Mouse (Mus musculus): ENCODE data around the gene Cep295nl. TPM values are rescaled to one million over a fixed set of nuclear protein-coding genes. Genes with fewer than 3 reads are reported as not detected.
"Not testable (repeated sequence)": the region's sequence is repeated elsewhere in the genome, so short reads cannot be mapped to it uniquely, and the experiment has no call there.

The Cep295nl gene
- polyA plus RNA-seq, 1 experiment from 2014 or later, result 0.48 TPM

- Histone ChIP-seq H3K27ac (no peak overlapping the region), H3K4me3 (no peak overlapping the region), H3K36me3 (peaks cover 32% of the 10 kb centered on the region; the same call in 1 of the 2 replicates), H3K9ac (no peak overlapping the region), H3K27me3 (no peaks in the 10 kb centered on the region), H3K4me2 (replicated peaks) (no peak overlapping the region), H3K9me3 (replicated peaks) (no peaks in the 10 kb centered on the region), H3K4me1 (peaks cover 9% of the 10 kb centered on the region; the same call in 1 of the 2 replicates)
- 24% methylated on average over 7 of the region's 7 CpGs for WGBS
- ATAC-seq (ENCODE audit: low FRiP score), result no peak
These were observed 25.2 kb downstream of the Cep295nl start for GRCm38 (mm10) chr11:118317129-118317528.

- Histone ChIP-seq H3K9me3 (replicated peaks) (no peaks in the 10 kb centered on the region), H3K4me1 (peaks cover under 1% of the 10 kb centered on the region; the same call in 1 of the 2 replicates), H3K27ac (no peak overlapping the region), H3K9ac (no peak overlapping the region), H3K36me3 (peaks cover 32% of the 10 kb centered on the region; the same call in 1 of the 2 replicates), H3K27me3 (no peaks in the 10 kb centered on the region), H3K4me3 (no peak overlapping the region), H3K4me2 (replicated peaks) (no peak overlapping the region)
- 85% methylated on average over 8 of the region's 8 CpGs for WGBS
- ATAC-seq (ENCODE audit: low FRiP score), result no peak
These were observed 26.0 kb downstream of the Cep295nl start for GRCm38 (mm10) chr11:118316231-118316806.

DNA sequence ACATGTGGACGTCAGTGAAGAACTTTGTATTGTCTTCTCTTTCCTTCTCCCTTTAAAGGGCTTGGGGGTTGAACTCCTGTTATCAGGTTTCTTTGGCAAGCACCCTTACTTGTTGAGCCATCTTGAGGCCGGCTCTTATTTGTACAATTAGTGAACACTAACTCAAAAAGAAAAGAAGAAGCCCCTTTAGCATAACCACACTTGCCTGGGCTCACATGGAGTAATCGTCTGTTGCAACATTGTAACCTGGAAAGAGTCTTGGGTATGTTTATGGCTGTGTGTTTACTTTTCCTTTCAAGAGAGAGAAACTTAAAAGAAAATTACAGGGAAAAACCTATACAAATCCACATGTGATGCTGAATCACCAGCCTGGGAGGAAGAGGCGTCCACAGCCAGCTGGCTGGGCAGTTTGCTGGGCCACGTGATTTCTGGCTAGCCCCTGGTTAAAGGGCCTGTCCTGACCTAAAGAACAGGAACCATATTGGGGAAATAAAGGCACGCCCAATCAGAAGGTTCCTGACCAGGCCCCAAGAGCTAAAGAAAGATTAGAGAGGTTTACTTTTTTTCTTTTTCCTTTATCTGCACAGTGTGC lies 30.1 kb downstream of the Cep295nl start:
- H3K9me3 ChIP-seq (replicated peaks), result peaks cover 10% of the 10 kb centered on the region; the same call in 1 of the 2 replicates
- WGBS, result 86% methylated on average over 6 of the region's 6 CpGs
- H3K9ac ChIP-seq, result no peak overlapping the region
- no peak overlapping the region for H3K4me3 ChIP-seq
- no peak for ATAC-seq (ENCODE audit: low FRiP score)
- no peaks in the 10 kb centered on the region for H3K27me3 ChIP-seq
- no peak overlapping the region for H3K4me2 ChIP-seq (replicated peaks)
- H3K4me1 ChIP-seq, result no peaks in the 10 kb centered on the region
- H3K27ac ChIP-seq, result no peak overlapping the region
- H3K36me3 ChIP-seq, result peaks cover 47% of the 10 kb centered on the region

DNA sequence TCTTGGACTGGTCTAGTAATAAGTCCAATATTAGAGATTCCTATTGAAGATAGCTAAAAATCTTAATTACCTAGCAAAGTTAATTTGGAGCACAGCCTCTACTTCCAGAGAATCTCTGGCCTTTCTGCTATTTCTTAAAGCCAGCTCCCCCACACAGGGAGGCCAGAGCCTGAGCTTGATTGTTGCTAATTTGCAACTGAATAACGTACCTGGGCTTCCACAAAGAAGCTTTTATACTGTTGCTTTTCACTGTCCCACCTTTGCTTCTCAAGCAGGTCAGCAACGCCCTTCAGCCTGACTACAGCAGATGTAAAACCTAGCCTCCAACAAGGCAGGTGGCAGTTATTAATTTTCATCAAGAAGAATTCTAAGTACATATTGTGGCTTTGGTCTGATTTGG lies 34.3 kb downstream of the Cep295nl start:
- not testable (repeated sequence) for H3K27me3 ChIP-seq; H3K4me3 ChIP-seq; H3K27ac ChIP-seq; ATAC-seq (ENCODE audit: low FRiP score); H3K9ac ChIP-seq; H3K4me2 ChIP-seq (replicated peaks); H3K4me1 ChIP-seq
- Histone ChIP-seq H3K9me3 (replicated peaks) (peaks cover 10% of the 10 kb centered on the region; the same call in 1 of the 2 replicates), H3K36me3 (peaks cover 39% of the 10 kb centered on the region)
- WGBS, result 86% methylated on average over 2 of the region's 2 CpGs

GRCm38 (mm10) chr11:118303959-118304358 lies 38.3 kb downstream of the Cep295nl start:
- peaks cover 10% of the 10 kb centered on the region; the same call in 1 of the 2 replicates for H3K9me3 ChIP-seq (replicated peaks)
- not testable (repeated sequence) for H3K27ac ChIP-seq; H3K4me1 ChIP-seq; H3K4me2 ChIP-seq (replicated peaks); H3K9ac ChIP-seq; ATAC-seq (ENCODE audit: low FRiP score); H3K4me3 ChIP-seq; H3K27me3 ChIP-seq
- peaks cover 25% of the 10 kb centered on the region for H3K36me3 ChIP-seq
- WGBS, result 84% methylated on average over 4 of the region's 4 CpGs

DNA sequence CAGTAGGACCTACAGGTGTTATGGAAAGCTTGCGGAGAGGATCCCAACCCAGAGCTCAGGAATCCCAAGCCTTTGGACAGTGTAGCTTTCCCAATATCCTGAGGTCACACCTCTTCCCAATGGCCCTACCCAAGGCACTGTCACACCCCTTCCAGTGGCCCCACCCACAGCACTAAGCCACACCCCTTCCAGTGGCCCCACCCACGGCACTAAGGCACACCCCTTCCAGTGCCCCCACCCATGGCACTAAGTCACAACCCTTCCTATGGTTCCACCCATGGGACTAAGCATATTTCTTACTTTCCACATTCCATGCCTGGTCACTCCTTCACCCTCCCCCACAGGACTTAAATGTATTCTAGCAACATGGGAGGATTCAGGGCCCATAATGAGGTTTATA lies 43.5 kb downstream of the Cep295nl start:
- H3K27me3 ChIP-seq, result no peaks in the 10 kb centered on the region
- no peak overlapping the region for H3K27ac ChIP-seq
- no peak overlapping the region for H3K4me2 ChIP-seq (replicated peaks)
- H3K4me1 ChIP-seq, result 0 out of 2 replicates have a peak, but pooled peaks cover 3% of the 10 kb centered on the region
- no peak overlapping the region for H3K4me3 ChIP-seq
- 68% methylated on average over 2 of the region's 2 CpGs for WGBS
- H3K9ac ChIP-seq, result no peak overlapping the region
- no peak for ATAC-seq (ENCODE audit: low FRiP score)
- H3K9me3 ChIP-seq (replicated peaks), result no peaks in the 10 kb centered on the region
- H3K36me3 ChIP-seq, result peaks cover 14% of the 10 kb centered on the region

- Histone ChIP-seq H3K4me2 (replicated peaks) (no peak overlapping the region), H3K9me3 (replicated peaks) (no peaks in the 10 kb centered on the region), H3K9ac (no peak overlapping the region), H3K36me3 (peaks cover 6% of the 10 kb centered on the region), H3K27me3 (no peaks in the 10 kb centered on the region), H3K27ac (no peak overlapping the region), H3K4me1 (0 out of 2 replicates have a peak, but pooled peaks cover 3% of the 10 kb centered on the region), H3K4me3 (no peak overlapping the region)
- 87% methylated on average over 3 of the region's 3 CpGs for WGBS
- no peak for ATAC-seq (ENCODE audit: low FRiP score)
These were observed 44.3 kb downstream of the Cep295nl start for GRCm38 (mm10) chr11:118297967-118298366.

GRCm38 (mm10) chr11:118295026-118295425 lies 47.3 kb downstream of the Cep295nl start:
- Histone ChIP-seq H3K27ac (no peak overlapping the region), H3K36me3 (no peaks in the 10 kb centered on the region), H3K27me3 (no peaks in the 10 kb centered on the region), H3K4me2 (replicated peaks) (no peak overlapping the region), H3K4me3 (no peak overlapping the region), H3K4me1 (peaks cover 7% of the 10 kb centered on the region), H3K9ac (no peak overlapping the region), H3K9me3 (replicated peaks) (no peaks in the 10 kb centered on the region)
- 86% methylated on average over 1 of the region's 2 CpGs for WGBS
- no peak for ATAC-seq (ENCODE audit: low FRiP score)

- Histone ChIP-seq H3K27ac (no peak overlapping the region), H3K4me2 (replicated peaks) (no peak overlapping the region), H3K36me3 (peaks cover under 1% of the 10 kb centered on the region), H3K9ac (no peak overlapping the region), H3K27me3 (no peaks in the 10 kb centered on the region), H3K4me1 (peaks cover 19% of the 10 kb centered on the region), H3K9me3 (replicated peaks) (no peaks in the 10 kb centered on the region), H3K4me3 (no peak overlapping the region)
- ATAC-seq (ENCODE audit: low FRiP score), result no peak
- 68% methylated on average over 6 of the region's 6 CpGs for WGBS
These were observed 49.6 kb downstream of the Cep295nl start for GRCm38 (mm10) chr11:118292671-118293070.

- WGBS, result under 1% methylated on average over 68 of the region's 68 CpGs
- Histone ChIP-seq H3K4me2 (replicated peaks) (peak within 1 kb of the TSS; percentile 96), H3K4me3 (peak within 1 kb of the TSS; percentile 91), H3K27ac (peak within 1 kb of the TSS; percentile 81), H3K4me1 (peaks cover 21% of the 10 kb centered on the region), H3K36me3 (peaks cover 25% of the 10 kb centered on the region), H3K9ac (peak within 1 kb of the TSS; percentile 88), H3K27me3 (no peaks in the 10 kb centered on the region), H3K9me3 (replicated peaks) (no peaks in the 10 kb centered on the region)
- ATAC-seq (ENCODE audit: low FRiP score), result peak; percentile 99
These were observed 52.1 kb downstream of the Cep295nl start, which contains the start of gene Usp36 for GRCm38 (mm10) chr11:118289999-118290889. Gene Usp36, minus strand, starts transcription at chr11:118290244.

GRCm38 (mm10) chr11:118289562-118289961 lies 52.7 kb downstream of the Cep295nl start:
- no peaks in the 10 kb centered on the region for H3K9me3 ChIP-seq (replicated peaks)
- H3K36me3 ChIP-seq, result peaks cover 32% of the 10 kb centered on the region
- ATAC-seq (ENCODE audit: low FRiP score), result no peak; the same call in 1 of the 2 replicates
- H3K27me3 ChIP-seq, result no peaks in the 10 kb centered on the region
- H3K4me1 ChIP-seq, result peaks cover 19% of the 10 kb centered on the region
- peak overlapping the region; percentile 91 for H3K4me3 ChIP-seq
- WGBS, result under 1% methylated on average over 22 of the region's 22 CpGs
- H3K4me2 ChIP-seq (replicated peaks), result peak overlapping the region; percentile 96
- peak overlapping the region; percentile 81 for H3K27ac ChIP-seq
- peak overlapping the region; percentile 88 for H3K9ac ChIP-seq

GRCm38 (mm10) chr11:118289037-118289511 lies 53.2 kb downstream of the Cep295nl start:
- Histone ChIP-seq H3K9me3 (replicated peaks) (no peaks in the 10 kb centered on the region), H3K4me2 (replicated peaks) (peak overlapping the region; percentile 96), H3K27ac (peak overlapping the region; percentile 81; the same call in 1 of the 2 replicates), H3K4me3 (peak overlapping the region; percentile 91), H3K36me3 (peaks cover 37% of the 10 kb centered on the region), H3K9ac (peak overlapping the region; percentile 88), H3K4me1 (peaks cover 19% of the 10 kb centered on the region), H3K27me3 (no peaks in the 10 kb centered on the region)
- WGBS, result 2% methylated on average over 16 of the region's 16 CpGs
- no peak for ATAC-seq (ENCODE audit: low FRiP score)

Measured in hindbrain, embryonic 12.5 days (tissue).